Mouse (Mus musculus) lung, embryonic 15.5 days (tissue): ENCODE data around the gene Cdk15. TPM values are rescaled to one million over a fixed set of nuclear protein-coding genes. Genes with fewer than 3 reads are reported as not detected.

Source experiments
- ATAC-seq: fragments of 200-750 bp; cut with Nextera tagmentation; 2 replicates; pipeline ENCODE4 v1.8.0; 2017; ENCODE audit warnings: moderate number of reproducible peaks, borderline replicate concordance; ENCODE audit not compliant: low FRiP score, low TSS enrichment; ENCODE audit errors: extremely low read depth
- H3K27ac ChIP-seq: fragments of 300-500 bp; sonication (generic); 2 replicates; pipeline ENCODE4 v1.5.1; 2015; ENCODE audit warnings: moderate library complexity, mild to moderate bottlenecking, inconsistent platforms
- H3K27me3 ChIP-seq: fragments of 300-500 bp; sonication (generic); 2 replicates; pipeline ENCODE4 v1.6.1; 2015; ENCODE audit warnings: inconsistent platforms
- H3K36me3 ChIP-seq: fragments of 300-500 bp; sonication (generic); 2 replicates; pipeline ENCODE4 v1.6.1; 2015; ENCODE audit warnings: inconsistent platforms
- H3K4me1 ChIP-seq: fragments of 300-500 bp; sonication (generic); 2 replicates; pipeline ENCODE4 v1.6.1; 2015; ENCODE audit warnings: inconsistent platforms
- H3K4me2 ChIP-seq: fragments of 300-500 bp; sonication (generic); 2 replicates; pipeline ENCODE4 v1.6.1; 2015; ENCODE audit warnings: inconsistent platforms, mild to moderate bottlenecking, moderate library complexity
- H3K4me3 ChIP-seq: fragments of 300-500 bp; sonication (generic); 2 replicates; pipeline ENCODE4 v1.5.1; 2015; ENCODE audit warnings: mild to moderate bottlenecking, inconsistent platforms
- H3K9ac ChIP-seq: fragments of 300-500 bp; sonication (generic); 2 replicates; pipeline ENCODE4 v1.6.1; 2015; ENCODE audit warnings: inconsistent platforms
- H3K9me3 ChIP-seq: fragments of 300-500 bp; sonication (generic); 2 replicates; pipeline ENCODE4 v1.6.1; 2016; ENCODE audit warnings: inconsistent platforms
- WGBS: fragments of 180-500 bp; shearing (Covaris S2); methylation state at CpG from one replicate; pipeline ENCODE4 v1.1.7; 2015; 5-methylcytosine and 5-hydroxymethylcytosine counted together
- polyA plus RNA-seq: library from polyadenylated mRNA; unstranded; fragments of >200 nt; fragmentation: Nextera tagmentation; extraction: Ambion mirVana; gene quantifications from 2 replicates; pipeline ENCODE4 v1.2.1, GENCODE M21; 2015

Cdk15 gene
- polyA plus RNA-seq, 1 experiment from 2014 or later: not detected

DNA sequence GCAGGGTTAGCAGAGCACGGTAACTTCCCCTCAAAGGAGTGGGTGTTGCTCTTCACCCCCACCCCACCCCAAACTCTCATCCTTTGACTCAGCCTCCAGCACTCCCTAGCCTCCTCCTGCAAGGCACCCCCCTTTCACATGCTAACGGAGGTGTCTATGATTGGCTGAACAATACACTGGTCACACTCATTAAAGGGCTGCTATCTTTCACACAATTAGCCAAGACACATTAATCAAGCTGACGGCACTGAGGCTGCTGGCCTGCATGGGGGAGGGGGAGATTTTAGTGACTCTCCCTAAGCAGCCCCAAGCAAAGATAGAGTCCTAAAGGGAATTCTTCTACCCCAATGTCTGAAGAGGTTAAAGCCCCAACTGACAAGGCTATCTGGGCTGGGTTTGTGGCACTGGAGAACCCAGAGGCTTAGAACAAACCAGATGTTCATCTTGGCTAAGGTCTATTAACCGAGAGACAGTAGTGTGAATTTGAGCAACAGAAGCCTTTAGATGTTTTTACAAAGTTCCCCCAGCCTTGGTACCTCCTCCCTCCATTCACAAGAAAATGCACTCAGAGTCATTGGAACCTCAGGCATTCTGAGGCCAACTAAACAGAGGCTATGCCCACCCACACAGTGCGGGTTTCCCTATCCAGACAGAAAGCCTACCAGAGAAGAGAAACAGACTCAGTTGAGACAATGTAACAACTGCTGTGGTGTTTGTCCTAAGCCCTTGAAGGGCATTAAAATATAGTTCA, 58.5 kb downstream of the Cdk15 start:
- no peaks in the 10 kb centered on the region for H3K9me3 ChIP-seq
- no peak overlapping the region for H3K9ac ChIP-seq
- no peak overlapping the region for H3K27ac ChIP-seq
- no peaks in the 10 kb centered on the region for H3K36me3 ChIP-seq
- H3K4me3 ChIP-seq: no peak overlapping the region
- peak; percentile 52; the same call in 1 of the 2 replicates for ATAC-seq
- H3K4me2 ChIP-seq: no peak overlapping the region
- peaks cover 19% of the 10 kb centered on the region for H3K4me1 ChIP-seq
- no peaks in the 10 kb centered on the region for H3K27me3 ChIP-seq
- WGBS: 32% methylated on average over 5 of the region's 5 CpGs

DNA sequence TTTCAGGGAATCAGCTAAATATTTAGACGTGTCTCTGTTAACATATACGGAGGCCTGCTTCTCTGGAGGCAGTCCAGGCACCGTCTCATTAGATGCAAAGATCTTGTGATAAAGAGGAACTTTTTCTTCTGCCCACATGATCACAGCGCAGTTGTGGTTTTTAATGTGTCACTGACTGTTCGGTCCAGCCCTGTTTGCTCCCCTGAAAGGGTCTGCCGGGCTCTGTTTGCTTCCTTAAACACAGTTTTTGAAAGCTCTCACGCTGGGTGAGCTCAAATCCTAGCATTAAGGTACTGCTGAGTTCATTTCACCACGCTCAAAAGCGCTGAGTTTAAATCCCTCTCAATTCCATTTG, 59.3 kb downstream of the Cdk15 start:
- H3K9ac ChIP-seq: 0 out of 2 replicates have a peak overlapping the region, but pooled peaks have one; percentile 11

DNA sequence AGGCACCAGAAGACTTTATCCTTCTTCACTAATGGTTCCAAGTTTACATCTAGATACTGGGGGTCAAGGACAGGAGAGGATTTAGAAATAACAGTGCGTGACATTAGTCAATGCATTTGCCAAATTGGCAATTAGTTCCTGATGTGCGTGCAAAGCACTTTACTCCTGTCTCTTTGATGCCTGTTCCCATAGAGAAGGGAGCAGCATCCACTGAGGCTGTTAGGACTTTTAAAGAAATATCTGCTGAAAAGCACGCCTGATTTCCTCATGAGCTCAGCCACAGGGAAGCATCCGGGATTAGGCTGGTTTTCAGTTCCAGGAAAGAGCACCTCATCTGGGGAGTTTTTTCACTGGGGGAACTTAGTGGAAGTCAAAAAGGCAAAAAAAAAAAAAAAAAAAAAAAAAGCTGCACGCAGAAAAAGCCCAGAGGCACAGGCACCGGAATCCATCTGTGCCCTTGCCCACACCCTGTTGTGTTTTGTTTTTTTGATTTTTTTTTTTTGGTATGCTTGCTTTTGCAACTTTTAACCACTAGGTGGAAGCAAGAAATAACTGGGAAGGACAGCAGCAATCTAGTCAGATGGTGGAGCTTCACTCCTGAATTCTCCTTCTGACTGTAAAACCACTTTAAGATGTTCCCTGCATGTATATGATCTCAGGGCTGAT, 59.8 kb downstream of the Cdk15 start:
- no peaks in the 10 kb centered on the region for H3K27me3 ChIP-seq
- H3K4me3 ChIP-seq: peak overlapping the region; percentile 14; the same call in 1 of the 2 replicates
- H3K4me1 ChIP-seq: peaks cover 27% of the 10 kb centered on the region
- H3K4me2 ChIP-seq: peak overlapping the region; percentile 37; the same call in 1 of the 2 replicates
- 0 out of 2 replicates have a peak overlapping the region, but pooled peaks have one; percentile 11 for H3K9ac ChIP-seq
- H3K27ac ChIP-seq: no peak overlapping the region
- no peak for ATAC-seq
- H3K36me3 ChIP-seq: no peaks in the 10 kb centered on the region
- 12% methylated on average over 6 of the region's 6 CpGs for WGBS
- H3K9me3 ChIP-seq: no peaks in the 10 kb centered on the region

More for the DNA sequence above, 59.3 kb downstream of the Cdk15 start:
- H3K9me3 ChIP-seq: no peaks in the 10 kb centered on the region
- peaks cover 23% of the 10 kb centered on the region for H3K4me1 ChIP-seq
- WGBS: 18% methylated on average over 9 of the region's 9 CpGs
- no peak overlapping the region for H3K4me3 ChIP-seq
- H3K27me3 ChIP-seq: no peaks in the 10 kb centered on the region
- ATAC-seq: no peak
- peak overlapping the region; percentile 37; the same call in 1 of the 2 replicates for H3K4me2 ChIP-seq
- H3K27ac ChIP-seq: no peak overlapping the region
- H3K36me3 ChIP-seq: no peaks in the 10 kb centered on the region

DNA sequence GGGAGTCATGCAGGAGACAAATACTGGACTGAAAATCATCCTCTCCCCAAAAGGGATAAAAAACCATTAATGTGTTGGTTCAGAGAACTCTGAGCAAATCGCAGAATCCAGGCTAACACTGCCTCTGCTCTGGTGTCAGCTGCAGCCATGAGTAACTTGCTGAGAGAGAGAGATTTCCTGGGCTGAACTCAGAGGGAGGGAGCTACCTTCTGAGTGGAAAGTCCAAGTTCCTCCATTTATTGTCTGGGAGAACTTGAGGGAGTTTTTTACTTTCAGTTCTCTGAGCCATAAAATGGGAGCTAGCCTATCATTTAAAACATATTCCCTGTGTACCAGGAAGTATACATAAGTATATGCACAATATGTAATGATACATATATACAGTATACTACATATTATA, 60.7 kb downstream of the Cdk15 start:
- no peaks in the 10 kb centered on the region for H3K27me3 ChIP-seq

DNA sequence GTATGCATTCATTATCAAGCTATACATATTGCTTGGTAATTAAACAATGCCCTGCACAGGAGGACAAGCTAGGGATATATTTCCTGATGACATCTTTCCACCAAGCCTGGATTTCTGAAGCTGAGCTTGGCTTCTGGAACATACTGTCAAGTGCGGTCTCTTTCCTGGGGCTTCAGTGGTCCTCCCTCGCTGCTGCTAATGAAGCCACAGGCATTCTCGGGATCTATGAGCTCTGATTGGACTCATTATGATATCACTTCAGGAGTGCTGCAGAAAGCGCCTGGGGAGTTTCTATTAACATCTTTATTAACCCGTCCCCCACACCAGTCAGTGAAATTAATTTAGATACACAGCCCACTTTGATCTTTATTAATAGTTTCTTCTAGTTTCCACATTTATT, 62.2 kb downstream of the Cdk15 start:
- peaks cover 39% of the 10 kb centered on the region for H3K4me1 ChIP-seq
- no peak overlapping the region for H3K9ac ChIP-seq
- no peaks in the 10 kb centered on the region for H3K27me3 ChIP-seq
- H3K4me3 ChIP-seq: no peak overlapping the region
- H3K4me2 ChIP-seq: no peak overlapping the region
- no peak for ATAC-seq
- no peaks in the 10 kb centered on the region for H3K36me3 ChIP-seq
- no peaks in the 10 kb centered on the region for H3K9me3 ChIP-seq
- 82% methylated on average over 5 of the region's 5 CpGs for WGBS
- no peak overlapping the region for H3K27ac ChIP-seq

More for the DNA sequence above, 60.7 kb downstream of the Cdk15 start:
- no peaks in the 10 kb centered on the region for H3K36me3 ChIP-seq
- no peak for ATAC-seq
- H3K4me2 ChIP-seq: no peak overlapping the region
- no peak overlapping the region for H3K4me3 ChIP-seq
- H3K4me1 ChIP-seq: peaks cover 35% of the 10 kb centered on the region
- H3K9me3 ChIP-seq: no peaks in the 10 kb centered on the region
- H3K27ac ChIP-seq: no peak overlapping the region
- no peak overlapping the region for H3K9ac ChIP-seq
- WGBS: 85% methylated on average over 1 of the region's 1 CpGs

DNA sequence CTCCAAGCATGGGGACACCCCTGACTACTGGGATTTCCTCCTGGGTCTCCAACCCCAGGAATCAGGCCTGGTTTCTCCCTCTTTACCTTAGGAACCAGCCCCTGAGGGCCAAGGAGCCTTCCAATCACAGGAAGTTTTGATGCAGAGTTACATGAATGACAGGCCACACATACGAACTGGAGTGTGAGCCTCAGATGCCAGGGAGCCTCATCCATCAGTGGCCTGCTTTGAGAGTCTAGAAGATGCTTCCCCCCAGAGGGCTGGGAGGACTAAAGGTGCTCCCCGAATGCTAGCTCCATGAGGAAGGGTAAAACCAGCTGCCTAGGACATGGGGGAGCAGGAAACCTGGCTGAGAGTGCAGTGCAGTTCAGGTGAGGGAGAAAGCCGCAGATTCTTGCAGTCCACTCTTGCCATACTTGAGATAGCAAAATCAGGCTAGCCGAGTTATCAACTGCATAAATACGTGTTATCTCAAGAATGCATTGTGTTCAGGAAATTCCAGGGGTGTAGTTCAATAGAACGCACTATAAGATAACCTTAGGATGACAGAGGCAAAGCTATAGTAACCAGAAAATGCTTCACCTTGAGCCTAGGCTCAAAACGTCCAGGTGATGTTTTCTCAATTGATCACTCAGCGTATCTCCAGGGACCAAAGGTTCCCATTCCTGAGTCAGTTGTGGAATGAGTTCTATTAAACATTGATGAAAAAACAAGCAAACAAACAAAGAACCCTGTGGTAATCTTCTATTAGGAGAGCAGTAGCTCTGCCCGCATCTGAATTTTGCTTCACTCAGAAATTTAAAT, 64.6 kb downstream of the Cdk15 start:
- Histone ChIP-seq H3K4me3 (no peak overlapping the region), H3K9me3 (no peaks in the 10 kb centered on the region), H3K4me1 (peaks cover 24% of the 10 kb centered on the region), H3K9ac (no peak overlapping the region), H3K27me3 (no peaks in the 10 kb centered on the region), H3K27ac (peak overlapping the region; percentile 65), H3K36me3 (no peaks in the 10 kb centered on the region), H3K4me2 (no peak overlapping the region)
- 42% methylated on average over 9 of the region's 9 CpGs for WGBS
- no peak for ATAC-seq

DNA sequence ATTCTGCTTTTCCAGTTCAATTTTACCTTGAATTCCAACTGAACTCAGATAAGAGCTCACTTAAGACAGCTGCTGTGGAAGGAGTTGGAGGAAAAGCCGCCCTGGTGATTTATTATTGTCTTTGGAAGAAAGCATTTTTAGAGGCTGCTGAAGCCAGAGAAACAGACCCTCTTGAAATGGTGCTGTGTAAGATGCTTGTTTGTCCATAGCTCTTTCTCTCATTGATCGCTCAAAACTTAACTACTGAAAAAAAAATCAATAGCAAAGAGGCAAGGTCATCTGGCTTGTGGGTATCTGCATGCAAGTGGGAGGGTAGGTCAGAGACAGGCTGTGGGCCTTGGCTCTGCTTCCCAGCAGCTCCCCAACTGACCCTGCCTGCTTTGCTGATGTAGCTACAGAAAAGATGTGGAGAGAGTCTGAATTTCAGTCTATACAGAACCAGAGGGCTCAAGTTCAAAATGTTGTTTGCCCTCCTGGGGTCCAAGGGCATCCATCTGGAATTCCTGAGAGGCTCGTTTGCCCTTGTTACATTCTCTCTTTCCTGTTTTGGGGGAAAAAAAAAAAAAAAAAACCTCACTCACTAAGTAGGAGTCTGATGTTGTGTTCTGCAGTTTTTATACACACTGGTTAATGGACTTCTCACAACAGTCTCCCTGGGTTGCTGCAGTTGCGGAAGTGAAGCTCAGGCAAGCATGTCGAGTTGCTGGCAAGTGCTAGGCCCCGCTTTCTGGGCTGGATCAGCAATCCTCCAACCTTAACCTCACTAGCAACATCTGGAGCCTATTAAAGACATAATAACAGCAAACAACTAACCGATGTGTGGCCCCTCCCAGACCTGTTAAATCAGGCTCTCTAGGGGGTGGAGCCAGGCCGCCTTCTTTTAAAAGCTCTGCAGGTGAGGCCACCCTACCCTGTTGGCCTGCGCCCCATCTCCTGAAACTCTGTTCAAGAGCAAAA, 65.5 kb downstream of the Cdk15 start:
- 41% methylated on average over 9 of the region's 9 CpGs for WGBS
- peaks cover 20% of the 10 kb centered on the region for H3K4me1 ChIP-seq
- no peaks in the 10 kb centered on the region for H3K27me3 ChIP-seq
- no peaks in the 10 kb centered on the region for H3K9me3 ChIP-seq
- no peak overlapping the region for H3K4me2 ChIP-seq
- H3K36me3 ChIP-seq: no peaks in the 10 kb centered on the region
- H3K9ac ChIP-seq: no peak overlapping the region
- no peak for ATAC-seq
- H3K27ac ChIP-seq: peak overlapping the region; percentile 65
- H3K4me3 ChIP-seq: no peak overlapping the region

DNA sequence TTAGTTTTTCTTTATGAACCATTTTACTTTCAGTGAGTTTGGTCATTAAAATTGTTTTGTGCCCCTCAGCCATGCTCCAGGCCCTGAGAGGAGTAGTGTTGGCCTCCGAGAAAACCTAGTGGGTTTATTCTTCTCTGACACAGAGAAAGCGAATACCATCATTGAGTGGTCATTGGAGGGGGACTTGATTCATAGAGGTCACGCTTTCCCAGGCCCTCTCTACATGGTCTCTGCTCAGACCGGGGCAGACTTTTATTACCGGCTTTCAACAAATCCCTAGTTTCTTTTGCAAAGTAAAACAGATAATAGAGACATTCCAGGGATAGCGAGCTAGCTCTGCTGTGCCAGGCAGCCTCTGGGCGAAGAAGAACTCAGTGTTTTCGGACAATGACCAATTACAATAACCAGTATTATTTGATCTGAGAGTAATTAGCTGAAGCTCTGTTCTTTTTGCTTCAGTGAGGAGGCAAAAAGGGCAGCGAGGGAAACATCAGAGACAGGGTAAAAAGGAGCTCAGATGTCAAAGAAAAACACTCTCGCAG, 70.2 kb downstream of the Cdk15 start:
- Histone ChIP-seq H3K9me3 (no peaks in the 10 kb centered on the region), H3K4me3 (no peak overlapping the region), H3K4me1 (peaks cover 10% of the 10 kb centered on the region), H3K27ac (no peak overlapping the region), H3K27me3 (no peaks in the 10 kb centered on the region), H3K9ac (no peak overlapping the region), H3K36me3 (no peaks in the 10 kb centered on the region), H3K4me2 (no peak overlapping the region)
- 71% methylated on average over 10 of the region's 10 CpGs for WGBS
- no peak for ATAC-seq

DNA sequence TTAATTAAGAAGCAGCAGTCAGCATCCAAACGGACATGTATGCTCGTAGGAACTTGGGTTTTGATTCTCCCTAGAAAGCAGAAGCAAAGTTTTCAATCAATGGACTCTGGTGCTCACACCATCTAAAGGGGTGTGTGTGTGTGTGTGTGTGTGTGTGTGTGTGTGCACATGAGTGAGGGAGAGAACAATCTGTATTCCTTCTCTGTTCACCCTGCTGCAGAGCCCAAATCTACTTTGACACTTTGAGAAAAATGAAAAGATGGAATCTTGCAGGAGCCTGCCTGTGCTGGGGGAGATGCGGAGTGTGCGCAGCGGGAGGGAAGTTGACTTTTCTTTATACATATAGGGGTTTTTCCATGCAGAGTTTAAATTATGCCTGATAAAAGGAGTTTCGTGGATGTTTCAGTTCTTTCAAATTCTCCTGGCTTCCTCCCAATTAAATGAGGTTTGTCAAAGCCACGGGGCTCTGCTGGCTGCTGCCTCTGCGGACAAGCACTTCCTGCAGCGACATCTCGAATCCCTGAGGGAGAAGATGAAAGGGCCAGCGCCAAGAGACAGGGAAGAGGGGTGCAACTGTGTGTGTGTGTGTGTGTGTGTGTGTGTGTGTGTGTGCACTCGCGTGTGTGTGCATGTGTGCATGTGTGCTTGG, 76.2 kb downstream of the Cdk15 start:
- Histone ChIP-seq H3K9ac (no peak overlapping the region), H3K4me2 (peak overlapping the region; percentile 11; the same call in 1 of the 2 replicates), H3K4me3 (no peak overlapping the region), H3K27me3 (no peaks in the 10 kb centered on the region), H3K27ac (no peak overlapping the region), H3K4me1 (peaks cover 30% of the 10 kb centered on the region), H3K9me3 (no peaks in the 10 kb centered on the region), H3K36me3 (no peaks in the 10 kb centered on the region)
- ATAC-seq: 0 out of 2 replicates have a peak, but pooled peaks have one; percentile 9
- 28% methylated on average over 13 of the region's 13 CpGs for WGBS

DNA sequence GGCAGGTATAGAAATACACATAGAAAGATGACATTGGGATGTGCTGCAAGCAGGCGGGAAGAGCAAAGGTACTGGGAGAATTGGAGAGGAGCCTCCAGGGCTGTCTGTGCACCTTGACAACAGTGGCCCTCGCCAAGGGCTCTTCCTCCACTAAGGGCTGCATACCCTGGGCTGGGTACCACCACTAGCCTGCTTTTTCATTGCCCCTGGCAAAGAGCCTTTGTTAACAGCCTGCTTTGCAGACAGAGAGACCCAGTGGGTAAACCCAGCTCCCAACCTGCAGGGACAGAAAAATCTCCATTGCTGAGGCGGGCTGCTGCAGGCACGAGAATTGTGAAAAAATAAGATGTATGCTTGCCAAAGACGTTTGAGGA, 76.7 kb downstream of the Cdk15 start:
- ATAC-seq: no peak
- Histone ChIP-seq H3K27me3 (no peaks in the 10 kb centered on the region), H3K4me1 (peaks cover 30% of the 10 kb centered on the region), H3K36me3 (no peaks in the 10 kb centered on the region), H3K9me3 (no peaks in the 10 kb centered on the region), H3K4me2 (no peak overlapping the region), H3K9ac (no peak overlapping the region), H3K27ac (no peak overlapping the region), H3K4me3 (no peak overlapping the region)
- 44% methylated on average over 5 of the region's 5 CpGs for WGBS
